Mouse (Mus musculus) liver, adult (tissue): ENCODE results near the gene Nrm.

Source experiments
- GATA4 ChIP-seq: IDR thresholded peaks from 2 replicates; pipeline ENCODE4 v1.6.1; 2014; ENCODE audit warnings: mild to moderate bottlenecking, low read length; ENCODE audit not compliant: insufficient replicate concordance

Nrm gene

DNA sequence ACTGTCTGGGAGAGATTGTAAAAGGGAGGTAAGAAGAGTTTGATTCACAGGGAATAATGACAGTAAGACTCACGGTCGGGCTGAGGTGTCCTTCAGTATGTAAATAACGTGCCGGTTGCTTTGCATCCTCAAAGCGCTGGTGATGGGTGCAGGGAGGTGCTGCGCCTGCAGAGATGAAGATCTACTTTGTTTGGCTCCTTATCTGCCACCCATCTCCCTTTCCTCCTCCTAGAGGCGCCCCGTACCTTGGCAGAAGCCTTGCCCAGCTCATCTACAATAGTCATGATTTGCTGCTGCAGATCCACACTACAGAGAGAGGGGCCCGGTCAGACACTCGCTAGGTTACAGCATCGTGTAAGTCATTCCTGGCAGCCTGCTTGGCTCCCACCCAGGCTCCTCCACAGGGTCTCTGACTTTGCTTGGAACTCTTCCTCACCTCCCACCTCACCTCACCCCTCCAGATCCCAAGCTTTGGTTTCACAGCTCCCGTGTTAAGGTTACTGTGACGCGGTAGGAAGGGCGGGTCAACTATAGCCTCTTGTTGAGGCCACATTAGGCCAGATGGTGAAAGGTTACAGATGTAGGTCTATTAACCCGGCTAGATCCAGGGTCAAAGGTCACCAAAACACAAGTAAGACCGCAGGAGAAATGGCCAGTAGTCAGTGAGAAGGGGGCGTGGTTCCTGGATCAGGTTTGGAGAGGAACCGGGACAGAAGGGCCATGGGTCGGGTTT, 48.2 kb downstream of the Nrm start:
- no peak for TF ChIP-seq GATA4

DNA sequence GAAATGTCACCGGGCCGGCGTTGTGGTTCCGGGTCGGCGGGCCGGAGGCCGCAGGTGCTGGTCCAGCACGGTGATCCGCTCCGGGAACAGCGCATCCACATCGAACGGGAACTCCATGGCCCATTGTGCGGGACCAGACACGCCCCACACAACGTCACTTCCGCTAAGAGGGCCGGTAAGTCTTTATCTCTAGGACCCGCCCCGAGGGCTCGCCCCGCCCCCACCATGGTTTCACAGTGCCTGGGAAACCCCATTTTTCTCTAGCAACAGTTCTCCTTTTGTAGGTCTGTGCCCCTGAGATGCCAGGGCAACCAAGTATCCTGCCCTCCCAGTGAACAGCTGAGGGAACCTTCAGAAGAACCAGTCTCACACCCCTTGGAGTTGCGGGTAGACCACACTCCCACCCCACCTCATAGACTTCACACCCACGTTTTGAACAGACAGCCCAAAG, 48.8 kb downstream of the Nrm start, which contains the start of gene Atat1:
TSS of gene Atat1 (minus strand) at position 157 of the 451 bp plus-strand sequence.
- TF ChIP-seq GATA4 = peak; percentile 70; the same call in 1 of the 2 replicates

DNA sequence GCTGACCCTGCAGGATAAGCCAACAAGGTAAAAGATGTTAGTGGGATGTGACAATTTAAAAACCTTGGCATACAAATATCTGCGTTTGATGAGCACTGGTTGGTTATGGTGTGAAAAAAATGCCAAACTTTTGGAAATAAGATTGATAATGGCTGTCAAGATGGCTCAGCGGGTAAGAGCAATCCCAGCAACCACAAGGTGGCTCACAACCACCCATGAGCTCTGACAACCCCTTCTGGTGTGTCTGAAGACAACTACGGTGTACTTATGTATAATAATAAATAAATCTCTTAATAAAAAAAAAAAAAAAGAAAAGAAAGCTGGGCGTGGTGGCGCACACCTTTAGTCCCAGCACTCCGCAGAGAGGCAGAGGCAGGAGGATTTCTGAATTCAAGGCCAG, 53.9 kb downstream of the Nrm start:
- TF ChIP-seq GATA4 = no peak
